Mouse (Mus musculus): ENCODE measurements around the gene Mex3a.

The Mex3a gene

GRCm38 (mm10) chr3:88532299-88532674, at the start of gene Mex3a:
Gene Mex3a, plus strand, starts transcription at chr3:88532395.
- in situ Hi-C loops (cut with MboI, MseI) = no loop called here

- in situ Hi-C loops (cut with MboI, MseI) = no loop called here
These were observed 49.1 kb upstream of the Mex3a start for GRCm38 (mm10) chr3:88483141-88483540.

GRCm38 (mm10) chr3:88483621-88484020, 48.6 kb upstream of the Mex3a start:
- in situ Hi-C loops (cut with MboI, MseI) = no loop called here

GRCm38 (mm10) chr3:88484597-88485316, 47.4 kb upstream of the Mex3a start:
- in situ Hi-C loops (cut with MboI, MseI) = loop anchor here (5.0 kb wide), 1 partner anchor 38 kb away; no protein-coding TSS in a partner anchor

DNA sequence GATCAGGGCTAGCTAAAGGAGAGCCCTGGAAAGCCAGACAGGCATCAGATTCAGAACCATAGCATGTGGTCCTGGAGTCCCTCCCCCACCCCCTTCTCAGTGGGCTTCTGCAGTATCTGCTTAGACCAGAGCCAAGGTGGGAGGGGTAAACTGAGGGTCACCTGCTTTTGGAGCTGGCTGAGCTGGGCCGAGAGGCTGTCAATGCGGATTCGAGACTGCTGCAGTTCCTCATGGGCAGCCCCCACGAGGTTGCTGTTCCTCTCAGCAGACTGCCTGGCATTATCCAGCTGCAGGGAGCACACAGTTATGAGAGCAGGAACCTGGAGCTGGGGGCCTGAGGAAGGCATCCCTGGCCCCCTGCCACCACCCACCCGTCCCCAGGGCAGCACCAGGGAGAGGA, 46.2 kb upstream of the Mex3a start:
- in situ Hi-C loops (cut with MboI, MseI) = loop anchor here (5.0 kb wide), 1 partner anchor 36 kb away; no protein-coding TSS in a partner anchor

DNA sequence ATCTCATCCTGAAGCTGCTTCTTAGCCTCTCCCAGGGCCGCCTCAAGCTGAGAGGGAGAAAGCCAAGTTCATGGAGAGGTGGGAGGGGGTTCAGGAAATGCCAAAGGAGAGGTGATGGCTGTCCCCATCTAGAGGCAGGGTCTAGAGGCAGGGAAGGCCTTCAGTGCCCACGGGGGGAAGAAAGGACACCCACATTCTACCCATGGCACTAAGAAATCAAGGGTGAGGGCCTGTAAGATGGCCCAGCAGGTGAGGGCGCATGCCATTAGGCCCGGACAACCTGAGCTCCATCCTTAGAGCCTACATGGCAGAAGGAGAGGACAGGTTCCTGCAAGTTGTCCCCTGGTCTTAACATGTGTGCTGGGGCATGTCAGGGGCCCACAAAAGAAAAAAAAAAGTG, 45.3 kb upstream of the Mex3a start:
- in situ Hi-C loops (cut with MboI, MseI) = loop anchor here (5.0 kb wide), 1 partner anchor 35 kb away; no protein-coding TSS in a partner anchor

GRCm38 (mm10) chr3:88487396-88487795, 44.8 kb upstream of the Mex3a start:
- in situ Hi-C loops (cut with MboI, MseI) = loop anchor here (5.0 kb wide), 1 partner anchor 35 kb away; no protein-coding TSS in a partner anchor

DNA sequence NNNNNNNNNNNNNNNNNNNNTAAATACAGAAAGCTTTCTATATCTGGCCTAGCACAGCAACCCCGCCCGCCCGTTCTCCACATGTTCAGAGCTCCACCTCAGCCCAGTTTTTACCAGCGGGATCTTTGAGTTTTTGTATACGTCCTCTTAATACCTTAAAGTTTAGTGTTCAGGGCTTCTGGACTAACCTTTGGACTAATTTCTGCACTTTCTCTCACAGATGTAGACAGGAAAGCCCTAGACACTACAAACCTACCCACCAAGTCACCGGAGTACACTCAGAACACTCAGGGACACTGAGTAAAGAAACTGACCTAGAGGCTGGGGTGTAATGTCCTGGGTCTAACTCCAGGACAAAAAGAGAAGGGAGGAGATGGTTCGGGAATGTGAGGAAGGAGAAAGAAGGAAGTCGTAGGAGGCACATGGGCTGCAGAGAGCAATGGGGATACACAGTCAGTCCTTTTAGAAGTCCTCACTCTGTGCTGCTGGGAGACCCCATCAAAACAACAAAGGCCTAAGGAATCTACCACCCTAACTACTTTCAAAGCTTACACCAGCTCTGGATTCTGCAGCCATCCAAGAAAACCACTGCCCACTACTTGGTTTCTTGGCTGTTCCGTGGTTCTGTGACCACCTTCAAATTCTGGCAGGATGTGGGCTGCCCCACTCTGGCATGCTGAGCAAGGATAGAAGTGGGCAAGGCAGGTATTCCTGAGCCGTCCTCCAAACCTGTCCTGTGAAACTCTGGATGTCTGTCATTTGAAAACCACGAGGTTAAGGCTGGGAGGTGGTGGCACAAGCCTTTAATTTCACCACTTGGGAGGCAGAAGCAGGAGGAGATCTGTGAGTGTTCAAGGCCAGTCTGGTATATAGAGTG, 38.3 kb upstream of the Mex3a start:
- in situ Hi-C loops (cut with MboI, MseI) = no loop called here

DNA sequence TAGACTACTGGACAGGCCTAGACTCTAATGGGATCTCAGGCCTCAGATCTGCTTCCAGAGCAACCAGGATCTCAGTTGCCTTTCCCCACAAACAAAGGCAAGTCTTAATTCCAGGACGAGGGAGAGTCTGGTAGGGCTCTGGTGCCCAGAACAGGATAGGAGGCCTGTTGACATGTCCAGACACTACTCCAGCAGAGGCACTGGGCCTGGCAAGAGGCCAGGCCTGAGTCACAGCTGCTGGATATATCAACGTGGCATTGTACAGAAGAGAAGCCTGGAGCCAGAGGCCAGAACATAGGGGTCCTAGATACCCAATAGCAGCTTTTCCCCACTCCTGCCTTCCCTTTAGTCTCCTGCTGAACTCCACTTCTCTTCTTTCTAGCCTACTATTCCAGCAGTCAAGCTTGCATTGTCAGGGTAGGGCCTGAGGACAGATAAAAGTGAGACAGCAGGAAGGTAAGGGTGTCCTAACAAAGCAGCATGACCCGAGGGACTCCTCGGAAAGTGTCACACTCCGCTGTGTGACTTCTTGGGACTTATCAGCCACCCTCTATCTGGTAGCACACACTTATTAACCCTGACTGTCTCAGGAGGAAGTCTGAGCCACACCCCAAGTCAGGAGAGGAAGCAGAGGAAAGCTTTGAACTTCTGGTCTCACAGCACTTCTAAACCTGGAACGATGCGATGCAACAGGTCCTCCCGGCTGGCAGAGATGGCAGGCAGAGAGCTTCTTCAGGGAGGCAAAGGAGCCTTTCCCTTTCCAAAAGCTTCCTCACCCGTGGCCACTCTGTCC, 37.2 kb upstream of the Mex3a start:
- in situ Hi-C loops (cut with MboI, MseI) = no loop called here

DNA sequence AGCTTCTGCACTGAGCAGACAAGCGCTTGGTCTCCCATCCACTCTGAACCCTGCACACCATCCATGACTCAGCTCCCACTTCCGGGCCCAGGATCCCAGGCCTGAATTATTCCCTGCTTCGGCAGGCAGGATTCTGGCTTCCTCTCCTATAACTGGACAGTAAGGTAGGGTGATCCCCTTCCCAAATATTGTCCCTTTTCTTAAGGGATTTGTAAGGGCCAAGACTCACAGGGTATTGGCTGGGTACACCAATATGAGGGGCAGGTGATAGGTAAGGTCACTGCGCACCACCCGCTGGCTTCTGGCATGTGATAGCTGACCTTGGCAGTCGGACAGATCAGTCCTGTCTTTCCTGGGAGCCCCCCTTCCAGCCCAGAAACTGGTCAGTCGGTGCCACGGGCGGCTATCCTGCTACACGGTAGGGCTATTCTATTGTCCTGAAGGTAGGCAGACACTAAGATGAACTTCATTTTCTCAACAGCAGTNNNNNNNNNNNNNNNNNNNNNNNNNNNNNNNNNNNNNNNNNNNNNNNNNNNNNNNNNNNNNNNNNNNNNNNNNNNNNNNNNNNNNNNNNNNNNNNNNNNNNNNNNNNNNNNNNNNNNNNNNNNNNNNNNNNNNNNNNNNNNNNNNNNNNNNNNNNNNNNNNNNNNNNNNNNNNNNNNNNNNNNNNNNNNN, 36.3 kb upstream of the Mex3a start:
- in situ Hi-C loops (cut with MboI, MseI) = no loop called here

GRCm38 (mm10) chr3:88499580-88499979, 32.6 kb upstream of the Mex3a start:
- in situ Hi-C loops (cut with MboI, MseI) = no loop called here

GRCm38 (mm10) chr3:88500087-88500486, 32.1 kb upstream of the Mex3a start:
- in situ Hi-C loops (cut with MboI, MseI) = loop anchor here (10.0 kb wide), 1 partner anchor 675 kb away; the partner anchor contains the start of gene Scamp3

DNA sequence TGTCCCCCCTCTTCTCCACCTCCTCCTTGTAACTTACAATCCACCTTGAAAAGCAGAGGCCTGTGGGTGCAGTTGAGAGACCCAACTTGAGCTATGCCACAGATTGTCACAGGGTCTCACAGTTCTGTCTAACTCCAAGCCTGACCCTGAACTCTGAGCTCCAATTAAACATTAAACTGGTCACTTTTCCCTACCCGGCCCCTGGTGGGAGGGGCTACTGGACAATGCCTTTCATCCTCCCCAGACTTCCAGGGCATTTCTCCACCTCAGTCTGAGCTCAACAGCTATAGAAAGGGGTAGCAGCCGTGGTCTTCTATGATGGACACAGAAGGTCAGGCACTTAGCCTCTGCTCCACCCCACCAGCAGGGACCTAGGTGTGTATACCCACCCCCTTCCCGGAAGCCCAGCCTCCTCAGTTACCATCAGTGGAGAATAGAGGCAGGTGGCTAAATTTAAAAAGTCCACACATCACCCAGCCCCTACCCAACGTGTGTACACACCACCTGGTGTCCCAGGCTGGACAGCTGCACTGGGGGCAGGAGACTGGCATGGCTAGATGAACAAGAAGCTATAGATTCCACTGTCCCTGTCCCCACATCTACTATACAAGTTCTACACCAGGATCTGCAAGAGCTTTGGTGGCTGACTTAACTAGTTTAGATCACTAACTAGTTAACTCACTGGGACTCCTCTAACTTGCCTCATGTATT, 31.4 kb upstream of the Mex3a start:
- in situ Hi-C loops (cut with MboI, MseI) = loop anchor here (10.0 kb wide), 1 partner anchor 674 kb away; the partner anchor contains the start of gene Scamp3

DNA sequence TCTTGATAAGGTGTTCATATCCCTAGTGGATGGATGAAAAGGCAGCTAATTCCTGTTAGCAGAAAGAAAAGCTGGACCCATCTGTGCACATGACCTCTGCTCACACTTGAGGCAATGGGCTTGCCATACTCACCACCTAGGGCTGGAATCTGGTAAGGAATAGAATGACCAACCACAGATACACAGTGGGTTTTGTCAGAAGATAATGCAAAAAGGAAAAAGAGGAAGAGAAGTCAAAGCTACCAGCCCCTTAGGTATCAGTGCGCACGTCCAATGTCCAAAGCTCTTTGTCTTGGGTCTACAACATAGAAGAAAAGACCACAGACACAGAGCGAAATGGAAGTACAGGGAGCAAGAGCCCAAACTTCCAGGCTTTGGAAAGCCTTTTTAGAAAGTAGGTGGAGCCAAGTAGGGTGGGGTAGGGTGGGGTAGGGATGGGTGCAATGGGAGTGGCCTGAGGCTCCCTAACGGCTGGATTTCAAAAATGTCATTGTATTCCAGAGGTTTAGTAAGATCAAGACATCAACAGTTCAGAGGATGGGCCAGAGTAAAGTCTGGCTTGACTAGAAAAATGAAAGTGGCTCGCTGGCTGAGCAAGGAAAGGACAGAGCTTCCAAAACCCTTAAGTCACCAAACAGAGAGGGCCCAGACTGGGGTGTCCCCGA, 30.7 kb upstream of the Mex3a start:
- in situ Hi-C loops (cut with MboI, MseI) = loop anchor here (10.0 kb wide), 1 partner anchor 673 kb away; the partner anchor contains the start of gene Scamp3

GRCm38 (mm10) chr3:88502031-88502571, 30.1 kb upstream of the Mex3a start:
- in situ Hi-C loops (cut with MboI, MseI) = loop anchor here (10.0 kb wide), 1 partner anchor 673 kb away; the partner anchor contains the start of gene Scamp3

- in situ Hi-C loops (cut with MboI, MseI) = loop anchor here (10.0 kb wide), 1 partner anchor 672 kb away; the partner anchor contains the start of gene Scamp3
These were observed 29.3 kb upstream of the Mex3a start for GRCm38 (mm10) chr3:88502641-88503504.

GRCm38 (mm10) chr3:88503505-88503863, 28.7 kb upstream of the Mex3a start:
- in situ Hi-C loops (cut with MboI, MseI) = loop anchor here (10.0 kb wide), 1 partner anchor 671 kb away; the partner anchor contains the start of gene Scamp3

Measured in T-helper 1 cell (primary cell).